Comparison of ENCODE assay signal across 7 mouse cellular contexts in genomic region chr12:105008752-105009178, GRCm38 (mm10). TPM values are rescaled to one million over a fixed set of nuclear protein-coding genes. Genes with fewer than 3 reads are reported as not detected.
DNase-seq lines count a peak whose midpoint lies in the region; ATAC-seq and TF ChIP-seq lines count a peak whose summit lies in the region.

No protein-coding gene starts in this region.

- no peak overlapping the region for H3K27ac ChIP-seq in layer of hippocampus, adult 2 months

- peaks cover 41% of the 10 kb centered on the region for H3K36me3 ChIP-seq in G1E (replicated peaks)

- no peaks in the 10 kb centered on the region for H3K9me3 ChIP-seq in G1E (replicated peaks)

- peak; percentile 54 for ATAC-seq in G1E (ENCODE audit: extremely low read depth, insufficient number of reproducible peaks, low FRiP score, poor library complexity, severe bottlenecking)

- peak; percentile 72 for DNase-seq in G1E (ENCODE audit: low spot score)
- peak; percentile 66 for DNase-seq in brain, adult 2 months (ENCODE audit: low read depth, low spot score)
- peak; percentile 45 for DNase-seq in heart, adult 8-10 months (ENCODE audit: low spot score)
- DNase-seq in kidney, adult 8-10 months, result peak; percentile 87 to 93
- DNase-seq in lung, postnatal 10 days, result peak; percentile 72
- peak; percentile 58 for DNase-seq in retina, postnatal 1 day
- DNase-seq in layer of hippocampus, adult 2 months (ENCODE audit: low spot score in 2 of 2), result no peak

- H3K4me3 ChIP-seq in G1E (ENCODE audit: low read depth, low read length), result peak overlapping the region; percentile 78
- H3K4me3 ChIP-seq in layer of hippocampus, adult 2 months, result no peak overlapping the region

- no peaks in the 10 kb centered on the region for H3K27me3 ChIP-seq in G1E (ENCODE audit: insufficient read depth, low read length)

- peaks cover 93% of the 10 kb centered on the region for H3K4me1 ChIP-seq in G1E (ENCODE audit: insufficient read depth, low read depth, low read length)

- TF ChIP-seq CTCF in G1E (IDR thresholded peaks at IDR 0.05; ENCODE audit: low read depth, low read length), result no peak
- TF ChIP-seq CTCF in layer of hippocampus, adult 2 months (conservative IDR thresholded peaks at IDR 0.05), result no peak

RNA-seq across cellular contexts. Expression of gene Syne3, which starts 0.8 kb away (rescaled TPM):
- 24.8 and 27.9 TPM in 2 replicates for total RNA-seq in G1E (2014; fragmentation: Nextera tagmentation)
- total RNA-seq in G1E (2017), result 21.3 and 21.7 TPM in 2 replicates
- 29.7 and 31.1 TPM in 2 replicates for polyA plus RNA-seq in G1E (2012)
- total RNA-seq in heart, adult 8-10 months (2022), result 10 to 100 TPM in 1 of 4 experiments, 1 to 10 TPM in 3; 7.2 to 10.5 (median 7.7) TPM
- total RNA-seq in layer of hippocampus, adult 2 months (2021), result 1 to 10 TPM; 1.7 to 1.8 TPM

RNA-seq across cellular contexts. Expression of gene Glrx5, which starts 23.7 kb away (rescaled TPM):
- 227 and 282 TPM in 2 replicates for total RNA-seq in G1E (2014; fragmentation: Nextera tagmentation)
- total RNA-seq in G1E (2017), result 97.4 and 97.9 TPM in 2 replicates
- polyA plus RNA-seq in G1E (2012), result 320 and 368 TPM in 2 replicates
- total RNA-seq in heart, adult 8-10 months (2022), result 100 to 1,000 TPM in 1 of 4 experiments, 10 to 100 TPM in 3; 74.2 to 104 (median 85.4) TPM
- total RNA-seq in layer of hippocampus, adult 2 months (2021), result 10 to 100 TPM; 43.9 to 47.0 TPM

Comparison
In these comparisons a context has a peak if more than half of its experiments do, and no peak if none do; other contexts are left out.
1. DNase-seq: peak in G1E (single experiment), brain, adult 2 months (single experiment), heart, adult 8-10 months (single experiment), kidney, adult 8-10 months (2 of 2), lung, postnatal 10 days (single experiment) and retina, postnatal 1 day (single experiment); none in layer of hippocampus, adult 2 months (0 of 2).